Mouse (Mus musculus) stomach, embryonic 16.5 days (tissue): ENCODE measurements around the gene Helq. TPM values are rescaled to one million over a fixed set of nuclear protein-coding genes. Genes with fewer than 3 reads are reported as not detected.

Experiments used
- ATAC-seq: fragments of 200-750 bp; cut with Nextera tagmentation; 2 replicates; pipeline ENCODE4 v1.8.0; 2017; ENCODE audit warnings: moderate number of reproducible peaks, moderate TSS enrichment; ENCODE audit not compliant: insufficient read depth, low FRiP score
- H3K27ac ChIP-seq: fragments of 300-500 bp; sonication (generic); 2 replicates; pipeline ENCODE4 v1.5.1; 2014; ENCODE audit warnings: low read length
- H3K27me3 ChIP-seq: fragments of 300-500 bp; sonication (generic); 2 replicates; pipeline ENCODE4 v1.6.1; 2014; ENCODE audit warnings: low read length, control low read depth, mixed read lengths; ENCODE audit not compliant: control insufficient read depth, insufficient read depth
- H3K36me3 ChIP-seq: fragments of 300-500 bp; sonication (generic); 2 replicates; pipeline ENCODE4 v1.6.1; 2014; ENCODE audit warnings: low read length; ENCODE audit not compliant: control insufficient read depth, insufficient read depth
- H3K4me1 ChIP-seq: fragments of 300-500 bp; sonication (generic); 2 replicates; pipeline ENCODE4 v1.6.1; 2014; ENCODE audit warnings: low read length, control low read depth, mixed read lengths; ENCODE audit not compliant: control insufficient read depth, insufficient read depth
- H3K4me2 ChIP-seq: fragments of 300-500 bp; sonication (generic); 2 replicates; pipeline ENCODE4 v1.6.1; 2014; ENCODE audit warnings: low read depth, low read length, mixed read lengths
- H3K4me3 ChIP-seq: fragments of 300-500 bp; sonication (generic); replicated peaks from 2 replicates; pipeline ENCODE4 v1.5.1; 2014; ENCODE audit warnings: mild to moderate bottlenecking, low read length
- H3K9ac ChIP-seq: fragments of 300-500 bp; sonication (generic); 2 replicates; pipeline ENCODE4 v1.6.1; 2014; ENCODE audit warnings: low read length
- H3K9me3 ChIP-seq: fragments of 300-500 bp; sonication (generic); replicated peaks from 2 replicates; pipeline ENCODE4 v1.6.1; 2016; ENCODE audit warnings: low read length, control low read depth; ENCODE audit not compliant: control insufficient read depth
- WGBS: fragments of 180-500 bp; shearing (Covaris S2); extraction: QIAGEN DNeasy Blood & Tissue Kit; methylation state at CpG from one replicate; pipeline ENCODE4 v1.1.7; 2014; 5-methylcytosine and 5-hydroxymethylcytosine counted together
- polyA plus RNA-seq: library from polyadenylated mRNA; unstranded; fragments of >200 nt; fragmentation: Nextera tagmentation; extraction: Ambion mirVana; gene quantifications from 2 replicates; pipeline ENCODE4 v1.2.1, GENCODE M21; 2015

Helq gene
- polyA plus RNA-seq, 1 experiment from 2014 or later = 12.7 TPM

GRCm38 (mm10) chr5:100728757-100729156 is 69.6 kb downstream of the Helq start:
- no peak for ATAC-seq
- 79% methylated on average over 13 of the region's 13 CpGs for WGBS
- H3K4me1 ChIP-seq = no peaks in the 10 kb centered on the region
- 0 out of 2 replicates have a peak, but pooled peaks cover 2% of the 10 kb centered on the region for H3K9me3 ChIP-seq
- H3K36me3 ChIP-seq = no peaks in the 10 kb centered on the region
- no peak overlapping the region for H3K27ac ChIP-seq
- no peak overlapping the region for H3K4me3 ChIP-seq
- no peaks in the 10 kb centered on the region for H3K27me3 ChIP-seq
- H3K4me2 ChIP-seq = no peak overlapping the region
- H3K9ac ChIP-seq = no peak overlapping the region

GRCm38 (mm10) chr5:100726001-100726400 is 72.4 kb downstream of the Helq start:
- H3K4me3 ChIP-seq = no peak overlapping the region
- H3K9me3 ChIP-seq = 0 out of 2 replicates have a peak, but pooled peaks cover 2% of the 10 kb centered on the region
- H3K36me3 ChIP-seq = no peaks in the 10 kb centered on the region
- H3K27me3 ChIP-seq = no peaks in the 10 kb centered on the region
- ATAC-seq = no peak
- H3K27ac ChIP-seq = no peak overlapping the region
- no peak overlapping the region for H3K9ac ChIP-seq
- no peaks in the 10 kb centered on the region for H3K4me1 ChIP-seq
- WGBS = 78% methylated on average over 4 of the region's 4 CpGs
- H3K4me2 ChIP-seq = no peak overlapping the region

GRCm38 (mm10) chr5:100719235-100720088 is 78.9 kb downstream of the Helq start, which contains the start of gene Hpse:
Hpse (minus strand) TSS chr5:100719716.
- peak within 1 kb of the TSS; percentile 78 for H3K9ac ChIP-seq
- ATAC-seq = peak; percentile 86
- H3K27ac ChIP-seq = peak within 1 kb of the TSS; percentile 46; the same call in 1 of the 2 replicates
- H3K4me1 ChIP-seq = peaks cover 6% of the 10 kb centered on the region; the same call in 1 of the 2 replicates
- peak within 1 kb of the TSS; percentile 96 for H3K4me2 ChIP-seq
- peaks cover 4% of the 10 kb centered on the region; the same call in 1 of the 2 replicates for H3K27me3 ChIP-seq
- 0 out of 2 replicates have a peak, but pooled peaks cover 2% of the 10 kb centered on the region for H3K9me3 ChIP-seq
- under 1% methylated on average over 56 of the region's 56 CpGs for WGBS
- H3K4me3 ChIP-seq = peak within 1 kb of the TSS; percentile 66
- no peaks in the 10 kb centered on the region for H3K36me3 ChIP-seq

- no peak for ATAC-seq
- Histone ChIP-seq H3K4me3 (no peak overlapping the region), H3K9me3 (no peaks in the 10 kb centered on the region), H3K4me1 (peaks cover 6% of the 10 kb centered on the region; the same call in 1 of the 2 replicates), H3K4me2 (no peak overlapping the region), H3K9ac (no peak overlapping the region), H3K27ac (no peak overlapping the region), H3K27me3 (peaks cover 4% of the 10 kb centered on the region; the same call in 1 of the 2 replicates), H3K36me3 (no peaks in the 10 kb centered on the region)
- 95% methylated on average over 15 of the region's 15 CpGs for WGBS
These were observed 81.6 kb downstream of the Helq start for GRCm38 (mm10) chr5:100716762-100717161.

Other genes starting within 250 kb of the Helq start
- gene Plac8, start 226.4 kb downstream of the Helq start, polyA plus RNA-seq = 226 and 255 TPM in 2 replicates
- 51.8 and 52.2 TPM in 2 replicates for gene Coq2, start 123.5 kb downstream of the Helq start, polyA plus RNA-seq
- 8.3 and 9.1 TPM in 2 replicates for gene Hpse, start 78.9 kb downstream of the Helq start, polyA plus RNA-seq
- 141 and 172 TPM in 2 replicates for gene Mrps18c, start within 50 bp of the Helq start, polyA plus RNA-seq
- gene Abraxas1, start 22.4 kb upstream of the Helq start, polyA plus RNA-seq = 25.5 and 28.5 TPM in 2 replicates
- 4.4 and 5.0 TPM in 2 replicates for gene Gpat3, start 47.1 kb upstream of the Helq start, polyA plus RNA-seq